In genomic region chr1:174051515-174051914, GRCm38 (mm10) we compare ENCODE assay signal across 31 mouse cellular contexts. TPM values are rescaled to one million over a fixed set of nuclear protein-coding genes. Genes with fewer than 3 reads are reported as not detected.
DNase-seq lines count a peak whose midpoint lies in the region; ATAC-seq and TF ChIP-seq lines count a peak whose summit lies in the region.
"Had no signal": no experiment of that assay in that cellular context is flagged by ENCODE, and none has a peak within 500 bp of the region (broad histone marks: within the 10 kb centered on the region; RNA-seq: fewer than 3 reads in every experiment).

No protein-coding gene starts in this region.

- H3K9me3 ChIP-seq in lung, postnatal 0 days (ENCODE audit: low read length), result no peaks in the 10 kb centered on the region
- H3K9me3 ChIP-seq: embryonic facial prominence, embryonic 10.5 days; embryonic facial prominence, embryonic 12.5 days; forebrain, embryonic 13.5 days; forebrain, embryonic 15.5 days had no signal

- ATAC-seq in lung, postnatal 0 days, result no peak
- ATAC-seq: activated CD4-positive, CD25-positive, alpha-beta regulatory T cell, adult 4 months; CD4-positive, CD25-positive, alpha-beta regulatory T cell, adult 4 months; forebrain, embryonic 13.5 days; forebrain, embryonic 15.5 days; Patski had no signal

- intact Hi-C loops in heart, adult 2 months (cut with DNase I), result no loop called here

- no peaks in the 10 kb centered on the region for H3K36me3 ChIP-seq in heart, adult 2 months (ENCODE audit: control insufficient read depth, insufficient read depth, low read length)
- H3K36me3 ChIP-seq in lung, postnatal 0 days (ENCODE audit: insufficient read depth, low read length), result no peaks in the 10 kb centered on the region
- H3K36me3 ChIP-seq: embryonic facial prominence, embryonic 10.5 days; embryonic facial prominence, embryonic 12.5 days; forebrain, embryonic 15.5 days; G1E had no signal

- no peak for TF ChIP-seq EP300 in heart, adult 2 months (IDR thresholded peaks at IDR 0.05; ENCODE audit: insufficient read depth, low read depth, low read length)
- peak; percentile 49; the same call in 1 of the 2 replicates for TF ChIP-seq EP300 in lung, postnatal 0 days (IDR thresholded peaks at IDR 0.05)

- no peaks in the 10 kb centered on the region for H3K27me3 ChIP-seq in heart, adult 2 months (ENCODE audit: control insufficient read depth, insufficient read depth, low read length)
- H3K27me3 ChIP-seq in lung, postnatal 0 days (replicated peaks; ENCODE audit: insufficient read depth, low read length), result no peaks in the 10 kb centered on the region
- H3K27me3 ChIP-seq: CH12.LX; embryonic facial prominence, embryonic 12.5 days; forebrain, embryonic 13.5 days; forebrain, embryonic 15.5 days; Patski had no signal

- H3K4me3 ChIP-seq in heart, adult 2 months, result no peak overlapping the region
- H3K4me3 ChIP-seq in lung, postnatal 0 days (ENCODE audit: low read depth, low read length), result no peak overlapping the region
- H3K4me3 ChIP-seq in brown adipose tissue, adult 24 weeks (ENCODE audit: insufficient read depth, low read depth, low read length), result no peak overlapping the region
- H3K4me3 ChIP-seq: embryonic facial prominence, embryonic 10.5 days; embryonic facial prominence, embryonic 12.5 days; forebrain, embryonic 13.5 days; forebrain, embryonic 15.5 days had no signal

- 72% methylated on average over 4 of the region's 4 CpGs for WGBS in heart, adult 2 months
- 78% methylated on average over 4 of the region's 4 CpGs for WGBS in lung, postnatal 0 days

- no peaks in the 10 kb centered on the region for H3K79me2 ChIP-seq in heart, adult 2 months (replicated peaks; ENCODE audit: control insufficient read depth, insufficient read depth, low read length)

- H3K4me1 ChIP-seq in heart, adult 2 months (ENCODE audit: control insufficient read depth, insufficient read depth, low read length), result peaks cover 1% of the 10 kb centered on the region
- no peaks in the 10 kb centered on the region for H3K4me1 ChIP-seq in lung, postnatal 0 days (ENCODE audit: insufficient read depth, low read depth, low read length)
- H3K4me1 ChIP-seq in brown adipose tissue, adult 24 weeks (ENCODE audit: control insufficient read depth, insufficient read depth, insufficient read length, low read length), result no peaks in the 10 kb centered on the region
- H3K4me1 ChIP-seq: embryonic facial prominence, embryonic 10.5 days; embryonic facial prominence, embryonic 12.5 days; forebrain, embryonic 13.5 days; forebrain, embryonic 15.5 days had no signal

- H3K27ac ChIP-seq in heart, adult 2 months, result no peak overlapping the region
- no peak overlapping the region for H3K27ac ChIP-seq in lung, postnatal 0 days (ENCODE audit: low read length)
- H3K27ac ChIP-seq in brown adipose tissue, adult 24 weeks (replicated peaks; ENCODE audit: low read depth, low read length), result peak overlapping the region; percentile 66; the same call in 1 of the 2 replicates
- H3K27ac ChIP-seq: embryonic facial prominence, embryonic 10.5 days; embryonic facial prominence, embryonic 12.5 days; forebrain, embryonic 13.5 days; forebrain, embryonic 15.5 days had no signal

- H3K4me2 ChIP-seq in lung, postnatal 0 days (replicated peaks; ENCODE audit: low read depth, low read length), result no peak overlapping the region
- H3K4me2 ChIP-seq: embryonic facial prominence, embryonic 12.5 days; forebrain, embryonic 13.5 days; forebrain, embryonic 15.5 days had no signal

- peak; percentile 44 for DNase-seq in gastrocnemius, adult 18-20 months (ENCODE audit: low spot score)
- DNase-seq in gastrocnemius, postnatal 10 days, result no peak
- peak; percentile 53 for DNase-seq in heart, adult 8-10 months (ENCODE audit: low spot score)
- DNase-seq in heart, adult 2 months, result no peak
- no peak for DNase-seq in lung, postnatal 0 days (ENCODE audit: low spot score)
- no peak for DNase-seq in lung, postnatal 10 days
- no peak for DNase-seq in adrenal gland, postnatal 14 days
- DNase-seq: adrenal gland, adult 8-10 months; adrenal gland, postnatal 25 days; B cell, adult 2 months; cerebellum, adult 11-12 months; cerebellum, adult 2 months; cerebellum, adult 9-10 months; cerebellum, postnatal 10 days; cerebellum, postnatal 25 days had no signal

- no peak for TF ChIP-seq POLR2A in heart, adult 2 months (IDR thresholded peaks at IDR 0.05; ENCODE audit: insufficient read depth, low read depth, low read length)

- TF ChIP-seq CTCF in heart, adult 2 months (IDR thresholded peaks at IDR 0.05), result no peak
- TF ChIP-seq CTCF in lung, postnatal 0 days (IDR thresholded peaks at IDR 0.05), result no peak

- H3K9ac ChIP-seq in heart, adult 2 months (ENCODE audit: low read depth, low read length), result no peak overlapping the region
- H3K9ac ChIP-seq in lung, postnatal 0 days (replicated peaks; ENCODE audit: low read depth), result no peak overlapping the region
- H3K9ac ChIP-seq: embryonic facial prominence, embryonic 12.5 days; forebrain, embryonic 13.5 days; forebrain, embryonic 15.5 days had no signal

RNA-seq across cellular contexts. Expression of gene Olfr432, which starts 2.5 kb away (rescaled TPM):
- total RNA-seq in gastrocnemius, adult 18-20 months (2021), result not detected
- total RNA-seq in gastrocnemius, postnatal 10 days (2021), result not detected
- total RNA-seq in heart, adult 8-10 months (2022), result not detected
- total RNA-seq in heart, adult 2 months (2021), result not detected
- not detected in 2 replicates for polyA plus RNA-seq in heart, adult 2 months (2012; rRNA removed)
- polyA plus RNA-seq in lung, postnatal 0 days (2015; fragmentation: Nextera tagmentation; extraction: Ambion mirVana), result not detected in 2 replicates
- not detected in 2 replicates for polyA plus RNA-seq in brown adipose tissue, adult 24 weeks (2012; ENCODE audit: insufficient read depth, insufficient read length, missing spikeins)
- not detected in 2 replicates for total RNA-seq in adrenal gland, postnatal 14 days (2021)
- total RNA-seq: adrenal gland, adult 18-20 months; adrenal gland, adult 8-10 months; adrenal gland, postnatal 25 days; adrenal gland, postnatal 4 days had no signal
- polyA plus RNA-seq: activated CD4-positive, CD25-positive, alpha-beta regulatory T cell, adult 4 months; brain, embryonic 14.5 days; CD4-positive, CD25-positive, alpha-beta regulatory T cell, adult 4 months; cerebellum, adult 2 months; cortical plate, adult 2 months; embryonic facial prominence, embryonic 10.5 days; embryonic facial prominence, embryonic 12.5 days; embryonic facial prominence, embryonic 14.5 days; forebrain, embryonic 11.5 days; forebrain, embryonic 13.5 days; forebrain, embryonic 15.5 days; G1E; Patski had no signal

RNA-seq across cellular contexts. Expression of gene Olfr433, which starts 11.0 kb away (rescaled TPM):
- total RNA-seq in gastrocnemius, adult 18-20 months (2021), result not detected
- total RNA-seq in gastrocnemius, postnatal 10 days (2021), result not detected
- total RNA-seq in heart, adult 8-10 months (2022), result not detected
- total RNA-seq in heart, adult 2 months (2021), result not detected
- 0.12 TPM in 1 of 2 replicates, not detected in the other for polyA plus RNA-seq in heart, adult 2 months (2012; rRNA removed)
- not detected in 2 replicates for polyA plus RNA-seq in lung, postnatal 0 days (2015; fragmentation: Nextera tagmentation; extraction: Ambion mirVana)
- polyA plus RNA-seq in brown adipose tissue, adult 24 weeks (2012; ENCODE audit: insufficient read depth, insufficient read length, missing spikeins), result not detected in 2 replicates
- not detected in 2 replicates for total RNA-seq in adrenal gland, postnatal 14 days (2021)
- total RNA-seq: adrenal gland, adult 18-20 months; adrenal gland, adult 8-10 months; adrenal gland, postnatal 25 days; adrenal gland, postnatal 4 days had no signal
- polyA plus RNA-seq: CD4-positive, CD25-positive, alpha-beta regulatory T cell, adult 4 months; cerebellum, adult 2 months; cortical plate, adult 2 months; embryonic facial prominence, embryonic 10.5 days; forebrain, embryonic 11.5 days; forebrain, embryonic 13.5 days; forebrain, embryonic 15.5 days; G1E; Patski had no signal

RNA-seq across cellular contexts. Expression of gene Olfr430, which starts 14.9 kb away (rescaled TPM):
- not detected for total RNA-seq in gastrocnemius, adult 18-20 months (2021)
- total RNA-seq in gastrocnemius, postnatal 10 days (2021), result not detected
- not detected for total RNA-seq in heart, adult 8-10 months (2022)
- not detected for total RNA-seq in heart, adult 2 months (2021)
- not detected in 2 replicates for polyA plus RNA-seq in heart, adult 2 months (2012; rRNA removed)
- not detected in 2 replicates for polyA plus RNA-seq in lung, postnatal 0 days (2015; fragmentation: Nextera tagmentation; extraction: Ambion mirVana)
- not detected in 2 replicates for polyA plus RNA-seq in brown adipose tissue, adult 24 weeks (2012; ENCODE audit: insufficient read depth, insufficient read length, missing spikeins)
- not detected in 2 replicates for total RNA-seq in adrenal gland, postnatal 14 days (2021)
- total RNA-seq: adrenal gland, adult 18-20 months; adrenal gland, adult 8-10 months; adrenal gland, postnatal 25 days; adrenal gland, postnatal 4 days; CH12.LX; G1E had no signal
- polyA plus RNA-seq: activated CD4-positive, CD25-positive, alpha-beta regulatory T cell, adult 4 months; brain, embryonic 14.5 days; CD4-positive, CD25-positive, alpha-beta regulatory T cell, adult 4 months; cerebellum, adult 2 months; cortical plate, adult 2 months; embryonic facial prominence, embryonic 10.5 days; forebrain, embryonic 11.5 days; forebrain, embryonic 13.5 days; forebrain, embryonic 15.5 days; G1E; Patski had no signal

RNA-seq across cellular contexts. Expression of gene Ifi205, which starts 19.9 kb away (rescaled TPM):
- 10 to 100 TPM in 1 of 2 experiments, 1 to 10 TPM in 1; 7.5 to 17.1 TPM for total RNA-seq in gastrocnemius, adult 18-20 months (2021)
- total RNA-seq in gastrocnemius, postnatal 10 days (2021), result 1 to 10 TPM; 1.7 to 2.3 TPM
- total RNA-seq in heart, adult 8-10 months (2022), result 10 to 100 TPM; 11.3 to 19.4 (median 17.3) TPM
- total RNA-seq in heart, adult 2 months (2021), result 10 to 100 TPM; 15.8 to 18.2 TPM
- polyA plus RNA-seq in heart, adult 2 months (2012; rRNA removed), result 1.8 and 2.5 TPM in 2 replicates
- 0.33 and 0.37 TPM in 2 replicates for polyA plus RNA-seq in lung, postnatal 0 days (2015; fragmentation: Nextera tagmentation; extraction: Ambion mirVana)
- polyA plus RNA-seq in brown adipose tissue, adult 24 weeks (2012; ENCODE audit: insufficient read depth, insufficient read length, missing spikeins), result 13.3 and 17.3 TPM in 2 replicates
- total RNA-seq in adrenal gland, postnatal 14 days (2021), result 2.6 and 6.6 TPM in 2 replicates
- polyA plus RNA-seq: activated CD4-positive, CD25-positive, alpha-beta regulatory T cell, adult 4 months; brain, embryonic 14.5 days; cerebellum, adult 2 months; embryonic facial prominence, embryonic 10.5 days; embryonic facial prominence, embryonic 12.5 days; forebrain, embryonic 11.5 days; forebrain, embryonic 13.5 days; forebrain, embryonic 15.5 days; G1E had no signal

RNA-seq across cellular contexts. Expression of gene Olfr429, which starts 32.6 kb away (rescaled TPM):
- total RNA-seq in gastrocnemius, adult 18-20 months (2021), result not detected
- total RNA-seq in gastrocnemius, postnatal 10 days (2021), result not detected
- total RNA-seq in heart, adult 8-10 months (2022), result not detected
- total RNA-seq in heart, adult 2 months (2021), result not detected
- not detected in 2 replicates for polyA plus RNA-seq in heart, adult 2 months (2012; rRNA removed)
- not detected in 2 replicates for polyA plus RNA-seq in lung, postnatal 0 days (2015; fragmentation: Nextera tagmentation; extraction: Ambion mirVana)
- polyA plus RNA-seq in brown adipose tissue, adult 24 weeks (2012; ENCODE audit: insufficient read depth, insufficient read length, missing spikeins), result not detected in 2 replicates
- total RNA-seq in adrenal gland, postnatal 14 days (2021), result not detected in 2 replicates
- total RNA-seq: adrenal gland, adult 18-20 months; adrenal gland, adult 8-10 months; adrenal gland, postnatal 25 days; adrenal gland, postnatal 4 days; CH12.LX; G1E had no signal
- polyA plus RNA-seq: activated CD4-positive, CD25-positive, alpha-beta regulatory T cell, adult 4 months; brain, embryonic 14.5 days; CD4-positive, CD25-positive, alpha-beta regulatory T cell, adult 4 months; cerebellum, adult 2 months; cortical plate, adult 2 months; embryonic facial prominence, embryonic 10.5 days; embryonic facial prominence, embryonic 12.5 days; forebrain, embryonic 11.5 days; forebrain, embryonic 13.5 days; forebrain, embryonic 15.5 days; G1E; Patski had no signal

Comparison
In these comparisons a context has a peak if more than half of its experiments do, and no peak if none do; other contexts are left out.
1. DNase-seq: peak in gastrocnemius, adult 18-20 months (single experiment) and heart, adult 8-10 months (single experiment); none in gastrocnemius, postnatal 10 days (single experiment), heart, adult 2 months (0 of 2), lung, postnatal 0 days (single experiment), lung, postnatal 10 days (single experiment) and adrenal gland, postnatal 14 days (single experiment).